Mouse (Mus musculus): ENCODE measurements around the gene Lce1a1. TPM values are rescaled to one million over a fixed set of nuclear protein-coding genes. Genes with fewer than 3 reads are reported as not detected.

Lce1a1 gene
- not detected for polyA plus RNA-seq (2017; shearing (Covaris generic))

GRCm38 (mm10) chr3:92648207-92648606 lies at the start of gene Lce1a1:
Gene Lce1a1 (minus strand): TSS chr3:92648307.

GRCm38 (mm10) chr3:92687110-92687509 lies 39.0 kb upstream of the Lce1a1 start, which contains the start of gene Lce1d:
Gene Lce1d (minus strand): TSS chr3:92687210.

GRCm38 (mm10) chr3:92678947-92679346 lies 30.8 kb upstream of the Lce1a1 start, which contains the start of gene Lce1c:
Gene Lce1c (plus strand): TSS chr3:92679247.

GRCm38 (mm10) chr3:92670215-92670614 lies 22.1 kb upstream of the Lce1a1 start, which contains the start of gene Lce1a2:
Gene Lce1a2 (minus strand): TSS chr3:92670315.

GRCm38 (mm10) chr3:92656826-92657225 lies 8.7 kb upstream of the Lce1a1 start, which contains the start of gene Lce1b:
Gene Lce1b (minus strand): TSS chr3:92656926.

GRCm38 (mm10) chr3:92621560-92621959 lies 26.5 kb downstream of the Lce1a1 start, which contains the start of gene Lce6a:
Gene Lce6a (minus strand): TSS chr3:92621660.

GRCm38 (mm10) chr3:92607392-92607791 lies 40.7 kb downstream of the Lce1a1 start, which contains the start of gene 2210017I01Rik:
Gene 2210017I01Rik (minus strand): TSS chr3:92607492.

Other genes starting within 250 kb of the Lce1a1 start
- gene Sprr2i, start 240.3 kb downstream of the Lce1a1 start, polyA plus RNA-seq (2017; shearing (Covaris generic)) = not detected
- not detected for gene Sprr2j-ps, start 230.2 kb downstream of the Lce1a1 start, polyA plus RNA-seq (2017; shearing (Covaris generic))
- 27.2 TPM for gene Gm9774, start 218.9 kb downstream of the Lce1a1 start, polyA plus RNA-seq (2017; shearing (Covaris generic))
- not detected for gene Sprr2k, start 215.7 kb downstream of the Lce1a1 start, polyA plus RNA-seq (2017; shearing (Covaris generic))
- not detected for gene Sprr1b, start 209.5 kb downstream of the Lce1a1 start, polyA plus RNA-seq (2017; shearing (Covaris generic))
- not detected for gene Sprr3, start 189.6 kb downstream of the Lce1a1 start, polyA plus RNA-seq (2017; shearing (Covaris generic))
- gene Sprr1a, start 162.4 kb downstream of the Lce1a1 start, polyA plus RNA-seq (2017; shearing (Covaris generic)) = not detected
- not detected for gene Sprr4, start 147.8 kb downstream of the Lce1a1 start, polyA plus RNA-seq (2017; shearing (Covaris generic))
- not detected for gene 2310046K23Rik, start 113.8 kb downstream of the Lce1a1 start, polyA plus RNA-seq (2017; shearing (Covaris generic))
- gene Ivl, start 74.6 kb downstream of the Lce1a1 start, polyA plus RNA-seq (2017; shearing (Covaris generic)) = not detected
- not detected for gene Smcp, start 59.3 kb downstream of the Lce1a1 start, polyA plus RNA-seq (2017; shearing (Covaris generic))
- gene 2210017I01Rik, start 40.8 kb downstream of the Lce1a1 start, polyA plus RNA-seq (2017; shearing (Covaris generic)) = not detected
- gene Lce6a, start 26.6 kb downstream of the Lce1a1 start, polyA plus RNA-seq (2017; shearing (Covaris generic)) = not detected
- not detected for gene Lce1b, start 8.6 kb upstream of the Lce1a1 start, polyA plus RNA-seq (2017; shearing (Covaris generic))
- gene Lce1a2, start 22.0 kb upstream of the Lce1a1 start, polyA plus RNA-seq (2017; shearing (Covaris generic)) = not detected
- not detected for gene Lce1c, start 30.9 kb upstream of the Lce1a1 start, polyA plus RNA-seq (2017; shearing (Covaris generic))
- gene Lce1d, start 38.9 kb upstream of the Lce1a1 start, polyA plus RNA-seq (2017; shearing (Covaris generic)) = not detected
- not detected for gene Lce1e, start 60.8 kb upstream of the Lce1a1 start, polyA plus RNA-seq (2017; shearing (Covaris generic))
- not detected for gene Lce1f, start 72.0 kb upstream of the Lce1a1 start, polyA plus RNA-seq (2017; shearing (Covaris generic))
- not detected for gene Gm38119, start 90.8 kb upstream of the Lce1a1 start, polyA plus RNA-seq (2017; shearing (Covaris generic))
- not detected for gene Lce1g, start 104.0 kb upstream of the Lce1a1 start, polyA plus RNA-seq (2017; shearing (Covaris generic))
- gene Lce1h, start 116.8 kb upstream of the Lce1a1 start, polyA plus RNA-seq (2017; shearing (Covaris generic)) = not detected
- not detected for gene Lce1i, start 130.6 kb upstream of the Lce1a1 start, polyA plus RNA-seq (2017; shearing (Covaris generic))
- gene Lce1j, start 142.2 kb upstream of the Lce1a1 start, polyA plus RNA-seq (2017; shearing (Covaris generic)) = not detected
- gene Lce1k, start 159.6 kb upstream of the Lce1a1 start, polyA plus RNA-seq (2017; shearing (Covaris generic)) = not detected
- gene Kprp, start 178.9 kb upstream of the Lce1a1 start, polyA plus RNA-seq (2017; shearing (Covaris generic)) = not detected
- gene Lce1l, start 203.0 kb upstream of the Lce1a1 start, polyA plus RNA-seq (2017; shearing (Covaris generic)) = not detected
- gene 2310050C09Rik, start 221.9 kb upstream of the Lce1a1 start, polyA plus RNA-seq (2017; shearing (Covaris generic)) = not detected

Data from effector memory CD4-positive, alpha-beta T cell, adult 5 months (primary cell).